Mouse (Mus musculus): Measurements from ENCODE around the gene AL732309.1.

The AL732309.1 gene

GRCm38 (mm10) chr2:25240310-25240709 is 6.4 kb downstream of the AL732309.1 start:
- no peak for DNase-seq (ENCODE audit: low read depth, low spot score)

DNA sequence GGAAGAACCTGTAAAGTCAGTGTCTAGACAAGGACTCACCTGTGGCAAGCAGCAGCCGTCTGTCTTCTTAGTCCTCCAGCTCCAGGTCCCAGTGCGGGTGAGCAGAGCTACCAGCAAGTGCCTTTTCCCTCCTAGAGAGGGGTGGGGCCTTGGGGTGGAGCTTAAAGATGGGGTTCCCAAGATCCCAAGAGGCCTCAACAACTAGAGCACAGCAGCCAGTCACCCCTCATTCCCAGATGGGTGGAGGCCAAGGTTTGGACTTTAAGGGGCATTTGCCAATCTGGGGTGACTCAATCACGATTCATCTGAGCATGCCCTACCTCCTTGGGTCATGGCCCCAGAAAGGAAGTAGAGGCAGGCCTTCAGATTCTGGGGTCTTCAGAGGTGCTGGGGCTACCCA is 6.9 kb downstream of the AL732309.1 start:
- no peak for DNase-seq (ENCODE audit: low read depth, low spot score)

GRCm38 (mm10) chr2:25238106-25238505 is 8.6 kb downstream of the AL732309.1 start:
- DNase-seq (ENCODE audit: low read depth, low spot score): no peak

DNA sequence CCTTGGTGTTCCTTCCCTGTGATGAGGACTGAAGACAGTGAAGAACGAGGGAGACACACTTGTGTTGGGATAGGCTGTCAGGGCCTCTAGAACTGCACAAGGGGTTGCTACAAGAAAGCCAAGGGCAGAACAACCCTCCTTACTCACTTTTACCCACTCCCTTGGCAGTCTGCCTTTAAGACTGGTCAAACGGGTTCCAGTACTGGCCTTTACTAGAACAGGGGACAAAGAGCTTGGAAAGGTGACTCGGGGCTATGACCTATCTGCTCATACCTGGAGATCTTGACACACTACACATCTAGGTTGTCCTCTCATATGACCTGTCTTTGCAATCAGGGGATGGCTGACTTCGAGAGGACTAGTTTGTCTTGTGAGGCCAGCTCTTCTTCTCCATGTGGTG is 9.1 kb downstream of the AL732309.1 start:
- DNase-seq (ENCODE audit: low read depth, low spot score): no peak

- no peak for DNase-seq (ENCODE audit: low read depth, low spot score)
Measured at GRCm38 (mm10) chr2:25236614-25237013, 10.0 kb downstream of the AL732309.1 start, which contains the start of gene Rnf224. TSS of gene Rnf224 (minus strand) at chr2:25236787.

DNA sequence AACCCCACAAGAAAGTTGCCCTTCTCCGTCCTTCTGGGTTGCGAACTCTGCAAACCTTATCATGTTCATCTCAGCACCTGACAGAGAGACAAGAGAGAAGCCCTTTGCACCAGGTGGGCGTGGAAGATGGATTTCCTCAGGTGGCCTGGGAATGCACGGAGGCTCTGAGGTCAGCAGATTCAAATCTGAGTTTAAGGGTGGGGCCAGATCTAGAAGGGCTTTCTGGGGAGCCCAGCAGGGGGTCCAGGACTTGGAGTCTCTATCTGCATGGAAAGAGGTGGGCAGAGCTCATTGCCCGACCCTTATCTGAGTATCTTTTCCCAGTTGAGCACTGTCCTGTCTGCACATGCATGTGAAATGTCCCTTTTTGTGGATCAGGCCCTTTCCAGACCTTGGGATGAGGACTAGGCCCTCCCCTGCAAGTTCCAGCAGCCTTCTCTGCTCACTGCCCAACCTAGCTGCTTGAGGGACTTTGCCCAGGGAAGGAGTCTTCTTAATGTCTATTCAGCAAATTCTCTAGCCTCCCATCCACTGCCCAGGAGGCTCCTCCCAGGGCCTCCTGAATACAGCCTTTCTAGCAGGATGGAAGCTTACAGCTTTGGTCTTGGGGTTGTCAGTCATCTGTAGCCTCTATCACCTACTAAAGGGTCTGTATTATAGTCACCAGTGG is 12.0 kb downstream of the AL732309.1 start:
- no peak for DNase-seq (ENCODE audit: low read depth, low spot score)

- DNase-seq (ENCODE audit: low read depth, low spot score): no peak
Measured at GRCm38 (mm10) chr2:25234050-25234449, 12.6 kb downstream of the AL732309.1 start, which contains the start of gene Slc34a3. TSS of gene Slc34a3 (minus strand) at chr2:25234364.

DNA sequence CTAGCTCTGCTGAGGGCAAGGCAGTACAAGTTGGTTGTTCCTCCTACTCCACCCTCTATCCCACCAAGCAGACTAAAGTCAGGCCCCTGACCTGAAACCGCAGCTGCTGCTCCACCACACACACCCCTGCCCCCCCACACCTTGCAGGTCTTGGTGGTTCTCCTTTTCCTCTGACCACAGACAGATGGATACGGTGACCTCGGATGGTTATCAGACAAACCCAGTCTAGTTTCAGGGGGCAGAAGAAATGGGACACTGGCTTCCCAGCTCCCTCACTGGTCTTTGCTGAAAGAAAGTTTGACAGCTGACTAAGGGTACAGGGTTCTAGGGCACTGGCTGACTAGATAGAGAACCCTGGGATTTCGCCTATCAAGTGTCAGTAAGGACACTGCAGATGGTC is 13.2 kb downstream of the AL732309.1 start:
- no peak for DNase-seq (ENCODE audit: low read depth, low spot score)

DNA sequence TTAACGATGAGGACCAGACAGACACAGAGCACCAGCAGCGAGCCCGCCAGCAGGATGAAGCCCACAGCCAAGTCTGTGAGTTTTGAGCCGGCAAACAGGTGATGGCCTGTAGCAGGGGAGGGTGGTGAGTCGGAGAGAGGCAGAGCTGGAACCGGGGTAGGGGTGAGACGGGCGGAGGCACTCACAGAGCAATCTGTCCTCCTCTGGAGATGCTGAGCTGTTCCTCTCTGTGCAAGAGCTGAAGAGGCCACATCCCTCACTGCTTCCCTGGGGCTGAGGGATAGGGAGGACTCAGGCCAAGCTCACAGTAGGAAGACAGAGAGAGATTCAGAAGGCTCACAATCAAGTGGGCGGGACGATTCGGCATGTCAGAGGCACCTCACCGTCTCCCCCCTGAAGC is 15.6 kb downstream of the AL732309.1 start:
- no peak for DNase-seq (ENCODE audit: low read depth, low spot score)

GRCm38 (mm10) chr2:25230581-25230980 is 16.1 kb downstream of the AL732309.1 start:
- DNase-seq (ENCODE audit: low read depth, low spot score): no peak

GRCm38 (mm10) chr2:25229582-25229981 is 17.1 kb downstream of the AL732309.1 start:
- DNase-seq (ENCODE audit: low read depth, low spot score): no peak

- no peak for DNase-seq (ENCODE audit: low read depth, low spot score)
Measured at GRCm38 (mm10) chr2:25228995-25229530, 17.6 kb downstream of the AL732309.1 start.

DNA sequence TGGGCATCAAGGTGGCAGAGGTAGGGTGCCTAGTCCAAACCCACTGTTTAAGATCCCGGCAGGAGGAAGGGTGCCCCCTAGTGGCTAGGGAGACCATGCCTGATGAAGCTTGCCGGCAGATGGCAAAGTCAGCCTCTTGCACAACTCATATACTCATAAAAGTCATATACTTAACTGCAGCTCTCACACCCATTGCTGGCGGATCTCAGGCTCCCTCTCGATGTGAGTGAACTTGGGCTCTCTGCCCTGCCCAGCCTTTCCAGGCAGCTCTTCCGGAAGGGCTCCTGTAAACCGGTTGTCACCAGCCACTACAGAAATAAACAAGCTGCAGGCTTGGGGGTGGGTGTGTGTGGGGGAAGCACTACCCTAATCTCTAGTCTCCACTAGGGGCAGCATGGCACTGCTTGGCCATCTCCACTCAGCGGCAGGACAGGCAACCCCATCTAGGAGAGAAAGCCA is 18.2 kb downstream of the AL732309.1 start:
- DNase-seq (ENCODE audit: low read depth, low spot score): peak; percentile 93

DNA sequence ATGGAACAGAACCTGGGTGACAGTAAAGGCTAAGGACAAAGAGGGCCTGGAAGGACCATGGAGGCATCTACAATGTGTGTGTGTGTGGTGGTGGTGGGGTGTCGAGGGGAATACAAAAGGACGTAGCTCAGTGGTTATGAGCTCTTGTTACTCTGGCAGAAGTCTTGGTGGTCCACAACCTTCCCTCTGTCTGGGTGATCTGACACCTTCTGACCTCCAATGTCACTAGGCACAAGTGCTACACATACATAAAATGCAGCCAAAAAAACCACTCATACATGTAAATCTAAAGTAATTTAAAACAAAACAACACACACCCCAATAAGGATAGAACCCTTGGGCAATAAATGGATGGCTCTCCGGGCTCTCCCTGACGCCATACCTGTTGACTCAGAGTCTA is 19.3 kb downstream of the AL732309.1 start:
- DNase-seq (ENCODE audit: low read depth, low spot score): no peak

DNA sequence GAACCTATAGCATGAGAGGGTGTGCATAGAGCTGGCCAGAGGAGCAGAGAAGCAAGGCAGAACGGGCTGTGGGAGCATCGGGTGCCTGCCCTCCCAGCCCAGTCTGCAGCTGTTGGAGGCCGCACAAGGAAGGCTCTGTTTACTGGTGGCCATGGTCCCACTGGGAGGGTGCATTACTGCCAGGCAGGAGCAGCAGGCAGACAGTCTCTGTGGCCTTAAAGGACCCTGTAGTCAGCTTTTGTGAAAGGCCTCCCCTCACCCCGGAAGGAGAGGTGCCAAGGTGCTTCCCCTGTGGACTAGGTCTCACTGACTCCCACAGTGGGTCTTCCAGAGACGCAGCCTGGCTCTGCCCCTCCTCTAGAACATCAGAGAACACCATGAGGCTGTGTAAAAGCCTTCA is 19.8 kb downstream of the AL732309.1 start:
- DNase-seq (ENCODE audit: low read depth, low spot score): no peak

DNA sequence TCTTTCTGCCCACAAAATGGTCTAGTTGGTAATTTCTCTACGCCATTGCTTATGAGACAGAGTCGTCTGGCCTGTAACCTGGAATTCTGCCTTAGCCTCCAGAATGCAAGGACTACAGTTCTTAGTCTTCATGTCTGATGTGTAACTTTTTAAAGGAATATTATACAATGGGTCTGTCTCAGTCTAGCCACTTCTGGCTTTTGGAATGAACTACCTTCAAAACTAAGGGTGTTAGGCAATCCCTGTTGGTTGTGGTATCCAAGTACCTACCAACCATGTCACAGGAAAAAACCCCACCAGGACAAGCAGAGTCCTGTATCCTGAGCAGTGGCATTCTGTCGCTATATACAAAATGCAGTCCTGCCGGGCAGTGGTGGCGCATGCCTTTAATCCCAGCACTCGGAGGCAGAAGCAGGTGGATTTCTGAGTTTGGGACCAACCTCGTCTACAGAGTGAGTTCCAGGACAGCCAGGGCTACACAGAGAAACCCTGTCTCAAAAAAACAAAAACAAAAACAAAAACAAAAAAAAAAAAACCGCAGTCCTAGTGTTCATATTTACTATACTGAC is 20.8 kb downstream of the AL732309.1 start:
- no peak for DNase-seq (ENCODE audit: low read depth, low spot score)

DNA sequence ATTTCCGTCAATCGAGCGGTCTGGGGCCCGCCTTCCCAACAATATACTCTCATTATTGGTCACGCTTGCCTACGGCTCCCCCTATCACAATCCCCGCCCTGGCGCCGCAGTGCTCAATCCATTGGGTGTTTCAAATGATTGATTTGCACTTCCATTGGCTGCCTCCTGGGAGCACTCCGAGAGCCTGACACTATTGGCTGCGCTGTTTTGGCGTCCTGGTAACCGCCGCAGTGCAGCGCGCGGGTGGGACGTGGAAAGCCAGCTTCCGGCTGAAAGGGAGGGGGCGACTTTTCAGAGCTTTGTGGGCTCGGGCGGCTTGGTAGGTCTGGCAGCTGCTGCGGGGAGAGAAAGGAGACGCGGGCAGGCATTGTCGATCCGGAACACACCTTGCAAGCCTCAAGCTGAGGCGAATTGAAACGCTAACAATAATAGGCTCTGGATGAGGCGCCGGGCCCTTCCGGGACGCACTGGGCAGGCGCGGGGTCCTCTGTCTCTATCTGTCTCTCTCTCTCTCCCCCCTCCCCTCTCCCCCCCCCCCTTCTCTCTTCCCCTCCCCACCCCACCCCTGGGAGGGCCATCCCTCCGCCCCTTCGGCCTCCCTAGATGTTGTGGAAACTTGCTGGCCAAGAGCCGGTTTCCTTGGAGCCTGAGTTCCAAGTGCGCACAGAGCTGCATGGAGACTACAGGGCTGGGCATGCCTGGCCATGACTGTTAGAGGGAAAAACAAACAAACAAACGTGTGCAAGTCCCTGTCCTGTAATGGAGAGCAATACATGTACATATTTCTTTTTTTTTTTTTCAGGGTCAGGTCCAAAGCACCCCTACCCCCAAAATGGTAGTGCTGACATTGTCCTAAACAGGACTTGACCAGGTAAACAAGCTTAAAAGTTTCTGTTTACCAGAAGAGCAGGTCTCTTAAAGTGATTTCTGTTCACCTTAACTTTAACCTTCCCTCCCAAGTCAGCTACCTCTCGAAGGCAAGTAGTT is 21.6 kb downstream of the AL732309.1 start:
- DNase-seq (ENCODE audit: low read depth, low spot score): peak; percentile 98

DNA sequence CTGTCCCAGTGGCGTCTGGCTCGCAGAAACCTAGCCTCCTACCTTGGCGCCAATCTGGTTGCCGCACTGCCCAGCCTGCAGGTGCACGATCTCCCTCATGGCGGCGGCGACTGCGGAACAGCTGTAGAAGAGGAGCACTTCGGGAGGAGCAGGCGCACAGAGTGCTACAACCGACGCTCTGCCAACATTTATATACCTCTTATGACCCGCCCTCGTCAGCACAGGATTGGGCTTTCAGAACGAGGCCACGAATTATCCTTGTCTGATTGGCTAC is 22.2 kb downstream of the AL732309.1 start, which contains the start of gene Tubb4b:
TSS of gene Tubb4b (minus strand) at position 211 of the 274 bp plus-strand sequence.
- no peak for DNase-seq (ENCODE audit: low read depth, low spot score)

DNA sequence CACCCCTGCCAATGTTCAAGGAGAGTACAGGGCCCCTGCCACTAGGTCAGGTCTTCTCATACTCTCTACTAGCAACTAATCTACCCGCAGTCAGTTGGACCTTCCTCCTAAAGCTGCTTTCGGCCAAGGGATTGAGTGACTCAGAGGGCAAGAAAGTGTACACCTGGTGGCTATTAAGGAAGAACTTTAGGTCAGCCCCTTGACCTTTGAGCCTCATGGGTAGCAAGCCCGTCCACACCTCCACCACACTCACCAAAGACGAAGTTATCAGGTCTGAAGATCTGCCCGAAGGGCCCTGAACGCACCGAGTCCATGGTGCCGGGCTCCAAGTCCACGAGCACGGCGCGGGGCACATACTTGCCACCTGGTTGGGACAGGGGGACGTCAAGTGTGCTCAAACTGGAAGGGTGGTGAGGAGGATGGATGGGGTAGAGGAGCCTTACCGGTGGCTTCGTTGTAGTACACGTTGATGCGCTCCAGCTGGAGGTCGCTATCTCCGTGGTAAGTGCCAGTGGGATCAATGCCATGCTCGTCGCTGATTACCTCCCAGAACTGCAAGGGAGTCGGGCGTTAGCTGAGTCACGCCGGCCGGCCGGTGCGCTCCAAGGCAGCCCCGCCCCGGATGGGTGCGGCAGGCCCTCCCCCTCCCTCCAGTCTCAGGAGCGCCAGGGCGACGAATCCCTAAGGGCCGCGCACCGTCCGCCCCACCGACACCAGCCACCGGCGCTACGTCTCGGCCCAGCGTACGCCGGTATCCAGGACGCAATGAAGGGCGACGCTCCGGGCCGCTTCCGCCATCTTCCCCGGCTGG is 22.8 kb downstream of the AL732309.1 start:
- no peak for DNase-seq (ENCODE audit: low read depth, low spot score)

DNA sequence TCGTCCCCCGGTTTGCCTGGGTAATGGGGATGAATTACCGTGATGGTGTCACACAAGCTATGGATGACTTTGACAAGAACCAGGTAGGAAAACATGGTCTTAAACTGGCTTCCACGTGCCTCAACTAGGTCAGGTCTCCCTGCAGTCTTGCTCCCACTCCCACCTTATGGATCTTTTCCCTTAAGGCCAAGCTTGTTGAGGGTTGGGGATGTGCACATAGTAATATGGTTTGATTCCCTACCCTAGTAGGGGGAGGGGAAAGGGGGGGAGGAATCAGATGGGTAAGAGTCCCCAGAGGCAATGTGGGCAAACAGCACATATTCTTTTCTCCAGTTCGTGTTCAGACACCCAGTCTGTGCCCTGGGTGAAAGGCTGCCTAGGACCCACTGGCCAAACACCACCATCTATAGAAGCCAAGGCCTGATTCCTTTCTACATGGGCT is 25.3 kb downstream of the AL732309.1 start:
- DNase-seq (ENCODE audit: low read depth, low spot score): no peak

DNA sequence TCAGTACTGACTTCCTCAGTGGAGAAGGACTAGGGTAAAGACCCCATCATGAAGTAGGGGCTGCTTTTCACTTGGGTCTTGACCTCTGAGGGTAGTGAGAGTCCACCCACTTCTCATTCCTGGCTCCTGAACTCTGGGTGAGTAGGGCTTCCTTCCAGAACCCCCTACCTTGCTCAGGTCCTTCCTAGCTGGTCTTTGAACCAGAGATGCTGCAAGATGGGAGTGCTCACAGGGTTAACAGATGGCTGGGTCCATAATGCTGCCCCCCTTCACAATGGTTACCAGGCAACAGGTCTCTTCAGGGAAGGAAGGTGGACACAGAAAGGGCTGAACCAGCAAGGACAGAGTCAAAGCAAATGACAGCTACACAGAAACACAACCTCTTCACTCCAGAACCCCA is 28.2 kb downstream of the AL732309.1 start, which contains the start of gene Fam166a:
TSS of gene Fam166a (plus strand) at position 301 of the 400 bp plus-strand sequence.
- no peak for DNase-seq (ENCODE audit: low read depth, low spot score)

All from CD4-positive, CD25-positive, alpha-beta regulatory T cell, adult 2 months (primary cell).